Mouse (Mus musculus) E14TG2a.4 (cell line): ENCODE data around the gene Ano8.

ENCODE experiments used
- CTCF ChIP-seq: conservative IDR thresholded peaks from 2 replicates; pipeline ENCODE4 v1.5.1; 2014; ENCODE audit warnings: low read length
- NANOG ChIP-seq: IDR thresholded peaks from 2 replicates; pipeline ENCODE4 v1.6.1; 2014; ENCODE audit warnings: borderline replicate concordance, low read length, mixed read lengths
- POU5F1 ChIP-seq: IDR thresholded peaks from 2 replicates; pipeline ENCODE4 v1.6.1; 2014; ENCODE audit warnings: low read length, borderline replicate concordance

- TF ChIP-seq NANOG = no peak
- no peak for TF ChIP-seq CTCF
- TF ChIP-seq POU5F1 = no peak
These were observed 48.7 kb downstream of the Ano8 start for GRCm38 (mm10) chr8:71437041-71437440.
